Mouse (Mus musculus) G1E (cell line): ENCODE measurements around the gene Astn2. TPM values are rescaled to one million over a fixed set of nuclear protein-coding genes. Genes with fewer than 3 reads are reported as not detected.

Source experiments
- ATAC-seq: 2 replicates; pipeline ENCODE4 v1.8.0; 2016; ENCODE audit warnings: mild to moderate bottlenecking; ENCODE audit not compliant: insufficient number of reproducible peaks, poor library complexity, low FRiP score, severe bottlenecking; ENCODE audit errors: extremely low read depth
- DNase-seq: peaks from one replicate; pipeline ENCODE4 v3.0.0; 2012; ENCODE audit warnings: low spot score
- H3K27me3 ChIP-seq: 2 replicates; pipeline ENCODE4 v1.6.1; 2012; ENCODE audit warnings: mild to moderate bottlenecking, low read length, inconsistent platforms; ENCODE audit not compliant: insufficient read depth
- H3K36me3 ChIP-seq: replicated peaks from 2 replicates; pipeline ENCODE3; 2012; ENCODE audit warnings: mild to moderate bottlenecking, inconsistent platforms
- H3K4me1 ChIP-seq: 2 replicates; pipeline ENCODE4 v1.6.1; 2012; ENCODE audit warnings: low read depth, low read length, inconsistent platforms, mixed read lengths; ENCODE audit not compliant: insufficient read depth
- H3K4me3 ChIP-seq: 2 replicates; pipeline ENCODE4 v1.5.1; 2012; ENCODE audit warnings: low read depth, mild to moderate bottlenecking, inconsistent platforms, low read length, moderate library complexity, mixed read lengths
- H3K9me3 ChIP-seq: replicated peaks from 2 replicates; pipeline ENCODE4 v1.6.1; 2012; ENCODE audit warnings: inconsistent platforms
- GATA1 ChIP-seq: IDR thresholded peaks from 2 replicates; pipeline ENCODE4 v1.6.1; 2012; ENCODE audit warnings: borderline replicate concordance, low read length, inconsistent platforms, mixed read lengths
- TAL1 ChIP-seq: conservative IDR thresholded peaks from 2 replicates; pipeline ENCODE4 v1.6.1; 2012; ENCODE audit warnings: low read depth, low read length, inconsistent platforms, mixed read lengths
- polyA plus RNA-seq: library from polyadenylated mRNA; stranded (reverse); fragments of >175 nt; gene quantifications from 2 replicates; pipeline ENCODE4 v1.2.3, GENCODE M21; 2012
- total RNA-seq, 2 experiments: library from RNA; stranded (forward) in 1 of 2; stranded (reverse) in 1 of 2; fragments of 200-1000 nt in 1 of 2; fragments of >200 nt in 1 of 2; fragmentation: Nextera tagmentation in 1 of 2; gene quantifications; 2 replicates each; pipeline ENCODE4 v1.2.3; 2014 to 2017

Astn2 gene
- total and polyA plus RNA-seq, 3 experiments: not detected

DNA sequence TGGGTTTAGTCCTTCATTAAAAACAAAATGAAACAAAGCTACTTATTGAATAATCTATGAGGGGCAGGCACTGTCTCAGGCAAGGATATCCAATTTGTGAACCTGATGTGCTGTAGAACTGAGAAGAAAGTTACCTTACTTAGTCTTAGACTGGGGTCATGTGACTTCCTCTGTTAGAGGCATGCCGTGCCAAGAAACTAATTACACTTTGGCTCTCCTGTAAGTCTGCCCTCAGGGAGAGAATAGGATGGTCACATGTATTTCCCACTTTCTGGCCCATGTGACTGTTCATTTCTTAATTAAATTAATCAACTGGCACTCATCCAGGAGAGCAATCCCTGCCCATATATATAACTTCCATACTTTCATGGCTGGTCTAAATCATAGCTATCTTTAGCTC is 1070.7 kb downstream of the Astn2 start:
- H3K4me3 ChIP-seq: no peak overlapping the region
- no peaks in the 10 kb centered on the region for H3K4me1 ChIP-seq
- DNase-seq (no peak), ATAC-seq (no peak)
- H3K27me3 ChIP-seq: no peaks in the 10 kb centered on the region
- peaks cover 11% of the 10 kb centered on the region; the same call in 1 of the 2 replicates for H3K9me3 ChIP-seq
- TF ChIP-seq GATA1 (no peak), TAL1 (no peak)
- no peaks in the 10 kb centered on the region for H3K36me3 ChIP-seq
